ENCODE assay signal across 9 mouse cellular contexts in genomic region chr10:26774266-26774665, GRCm38 (mm10). TPM values are rescaled to one million over a fixed set of nuclear protein-coding genes. Genes with fewer than 3 reads are reported as not detected.
DNase-seq lines count a peak whose midpoint lies in the region; ATAC-seq lines count a peak whose summit lies in the region.
"Had no signal": no experiment of that assay in that cellular context is flagged by ENCODE, and none has a peak within 500 bp of the region (broad histone marks: within the 10 kb centered on the region; RNA-seq: fewer than 3 reads in every experiment).

No protein-coding gene starts in this region.

- no peak for DNase-seq in heart, postnatal 36 days
- peak; percentile 48 for DNase-seq in kidney, postnatal 14 days
- DNase-seq in spleen, postnatal 36 days (ENCODE audit: low spot score in 2 of 2), result no peak
- DNase-seq in urinary bladder, postnatal 14 days (ENCODE audit: low spot score), result no peak
- DNase-seq in retina, embryonic 14.5 days (ENCODE audit: low spot score), result no peak
- DNase-seq: right cerebral cortex, postnatal 25 days had no signal

- peak overlapping the region; percentile 85 for H3K9ac ChIP-seq in heart, embryonic 14.5 days (ENCODE audit: low read length)
- no peak overlapping the region for H3K9ac ChIP-seq in forebrain, embryonic 15.5 days (replicated peaks)
- no peak overlapping the region for H3K9ac ChIP-seq in midbrain, embryonic 16.5 days (ENCODE audit: low read depth, low read length)

- ATAC-seq in heart, embryonic 14.5 days (ENCODE audit: insufficient number of reproducible peaks, insufficient read depth, low FRiP score, low read depth), result no peak
- ATAC-seq in forebrain, embryonic 15.5 days (replicated peaks), result no peak
- ATAC-seq in midbrain, embryonic 16.5 days, result no peak

- H3K4me1 ChIP-seq in heart, embryonic 14.5 days (ENCODE audit: control insufficient read depth in 2 of 2, insufficient read depth in 2 of 2, low read length in 2 of 2), result peaks cover 14 to 24% of the 10 kb centered on the region in 2 experiments
- H3K4me1 ChIP-seq in forebrain, embryonic 15.5 days, result peaks cover 18% of the 10 kb centered on the region
- peaks cover 12% of the 10 kb centered on the region for H3K4me1 ChIP-seq in midbrain, embryonic 16.5 days (ENCODE audit: control insufficient read depth, insufficient read depth, low read length)

- no peaks in the 10 kb centered on the region for H3K27me3 ChIP-seq in heart, embryonic 14.5 days (ENCODE audit: control insufficient read depth, insufficient read depth, low read length)
- H3K27me3 ChIP-seq in forebrain, embryonic 15.5 days, result no peaks in the 10 kb centered on the region
- no peaks in the 10 kb centered on the region for H3K27me3 ChIP-seq in midbrain, embryonic 16.5 days (ENCODE audit: control insufficient read depth, insufficient read depth, low read depth, low read length)

- H3K4me3 ChIP-seq in heart, embryonic 14.5 days (ENCODE audit: control insufficient read depth in 1 of 2, insufficient read depth in 1 of 2, low read depth in 1 of 2, low read length in 2 of 2), result peak overlapping the region; percentile 74 to 76; a peak in 3 of 4 replicates
- H3K4me3 ChIP-seq in forebrain, embryonic 15.5 days, result no peak overlapping the region
- H3K4me3 ChIP-seq in midbrain, embryonic 16.5 days (ENCODE audit: low read depth, low read length), result 0 out of 2 replicates have a peak overlapping the region, but pooled peaks have one; percentile 8

- no peaks in the 10 kb centered on the region for H3K9me3 ChIP-seq in heart, embryonic 14.5 days (ENCODE audit: control insufficient read depth, low read length)
- H3K9me3 ChIP-seq in forebrain, embryonic 15.5 days, result no peaks in the 10 kb centered on the region
- H3K9me3 ChIP-seq in midbrain, embryonic 16.5 days (replicated peaks; ENCODE audit: control insufficient read depth, low read length, poor library complexity, severe bottlenecking), result no peaks in the 10 kb centered on the region

- WGBS in heart, embryonic 14.5 days, result 79% methylated on average over 1 of the region's 1 CpGs
- WGBS in forebrain, embryonic 15.5 days, result 64% methylated on average over 1 of the region's 1 CpGs
- WGBS in midbrain, embryonic 16.5 days, result 71% methylated on average over 1 of the region's 1 CpGs

- no peaks in the 10 kb centered on the region for H3K36me3 ChIP-seq in heart, embryonic 14.5 days (ENCODE audit: control insufficient read depth, insufficient read depth, low read length)
- H3K36me3 ChIP-seq in forebrain, embryonic 15.5 days, result no peaks in the 10 kb centered on the region
- H3K36me3 ChIP-seq in midbrain, embryonic 16.5 days (ENCODE audit: control insufficient read depth, insufficient read depth, low read length), result no peaks in the 10 kb centered on the region

- peak overlapping the region; percentile 80 for H3K4me2 ChIP-seq in heart, embryonic 14.5 days (ENCODE audit: low read length)
- H3K4me2 ChIP-seq in forebrain, embryonic 15.5 days (replicated peaks), result peak overlapping the region; percentile 80
- peak overlapping the region; percentile 92 for H3K4me2 ChIP-seq in midbrain, embryonic 16.5 days (ENCODE audit: low read length)

- peak overlapping the region; percentile 95 to 99 for H3K27ac ChIP-seq in heart, embryonic 14.5 days (replicated peaks in 1 of 2; ENCODE audit: control insufficient read depth in 1 of 2, insufficient read depth in 1 of 2, low read depth in 2 of 2, low read length in 2 of 2)
- 0 out of 2 replicates have a peak overlapping the region, but pooled peaks have one; percentile 14 for H3K27ac ChIP-seq in forebrain, embryonic 15.5 days (replicated peaks)
- H3K27ac ChIP-seq in midbrain, embryonic 16.5 days (ENCODE audit: low read length), result no peak overlapping the region

- intact Hi-C loops in heart, postnatal 36 days (cut with DNase I), result loop anchor here (5.0 kb wide), 2 partner anchors 53 to 402 kb away; no protein-coding TSS in a partner anchor

RNA-seq across cellular contexts. Expression of gene Arhgap18, which starts 21.0 kb away (rescaled TPM):
- polyA plus RNA-seq in heart, embryonic 14.5 days (2014; fragmentation: Nextera tagmentation; extraction: Ambion mirVana), result 44.3 and 44.9 TPM in 2 replicates
- total RNA-seq in heart, postnatal 36 days (2021), result 10 to 100 TPM; 17.6 to 18.7 TPM
- 14.1 and 14.4 TPM in 2 replicates for polyA plus RNA-seq in forebrain, embryonic 15.5 days (2015; fragmentation: Nextera tagmentation; extraction: Ambion mirVana)
- 13.9 and 14.7 TPM in 2 replicates for polyA plus RNA-seq in midbrain, embryonic 16.5 days (2015; fragmentation: Nextera tagmentation; extraction: Ambion mirVana)
